Mouse (Mus musculus) spleen, postnatal 10 days (tissue): ENCODE measurements around the gene Krt33b.

Experiments
- DNase-seq, 2 experiments: peaks; one replicate each; pipeline ENCODE4 v3.0.0; 2021 to 2022; ENCODE audit warnings: low spot score in 2 of 2

Krt33b gene

GRCm38 (mm10) chr11:100029768-100030167, at the start of gene Krt33b:
TSS of gene Krt33b (minus strand) at chr11:100029868.
- no peak for DNase-seq

DNA sequence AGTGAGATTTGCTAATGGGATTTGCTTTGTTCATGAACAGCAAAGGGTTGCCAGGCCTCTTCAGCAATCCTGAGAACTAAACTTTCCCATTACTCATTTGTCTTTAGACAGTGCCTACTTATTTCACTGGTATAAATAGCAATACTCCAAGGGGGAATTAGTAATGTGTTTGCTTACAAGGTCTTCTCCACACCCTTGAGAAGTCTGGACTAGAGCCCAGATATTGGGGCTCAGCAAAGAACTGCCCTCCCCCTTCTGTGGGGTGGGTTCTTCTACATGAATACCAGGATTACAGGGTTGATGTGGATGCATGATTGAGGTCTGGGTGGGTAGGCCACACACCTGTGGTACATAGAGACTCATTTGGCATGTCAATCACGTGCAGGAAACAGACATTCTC, 44.2 kb upstream of the Krt33b start:
- DNase-seq, result no peak

- no peak for DNase-seq
These were observed 37.8 kb upstream of the Krt33b start for GRCm38 (mm10) chr11:100067293-100068036.

DNA sequence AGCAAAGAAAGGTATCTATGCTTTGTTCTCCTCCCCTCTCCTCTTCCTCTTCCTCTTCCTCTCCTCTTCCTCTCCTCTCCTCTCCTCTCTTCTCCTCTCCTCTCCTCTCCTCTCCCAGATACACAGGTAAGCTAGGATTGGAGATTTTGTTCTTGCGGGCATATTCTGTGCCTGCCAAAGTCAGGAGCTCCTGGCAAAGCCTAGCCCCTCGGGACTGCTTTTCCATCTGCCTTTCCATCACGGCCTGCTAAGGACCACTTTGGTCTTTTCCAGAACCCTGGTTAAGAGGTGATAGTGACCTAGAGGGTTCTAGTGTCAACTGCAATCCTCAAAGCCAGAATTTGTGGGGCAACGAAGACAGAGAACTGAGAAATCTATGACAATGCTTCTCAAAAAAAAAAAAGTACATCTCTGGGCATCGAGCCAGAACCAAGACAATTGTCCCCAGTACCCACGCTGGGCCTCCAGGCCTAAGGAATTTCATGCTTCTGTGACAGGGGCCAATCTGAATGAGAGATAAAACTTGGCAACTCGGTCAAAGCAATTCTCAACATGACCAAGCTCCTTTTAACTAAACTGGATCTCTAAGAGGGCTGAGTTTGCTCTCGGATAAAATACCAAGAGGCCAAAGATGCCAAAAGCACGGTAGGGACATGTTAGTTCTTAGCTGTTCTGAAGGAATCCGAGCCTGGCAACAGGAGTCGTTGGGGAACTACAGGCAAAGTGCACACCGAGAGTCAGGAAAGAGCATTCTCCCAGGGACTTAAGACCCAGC, 36.8 kb upstream of the Krt33b start:
- DNase-seq, result no peak

DNA sequence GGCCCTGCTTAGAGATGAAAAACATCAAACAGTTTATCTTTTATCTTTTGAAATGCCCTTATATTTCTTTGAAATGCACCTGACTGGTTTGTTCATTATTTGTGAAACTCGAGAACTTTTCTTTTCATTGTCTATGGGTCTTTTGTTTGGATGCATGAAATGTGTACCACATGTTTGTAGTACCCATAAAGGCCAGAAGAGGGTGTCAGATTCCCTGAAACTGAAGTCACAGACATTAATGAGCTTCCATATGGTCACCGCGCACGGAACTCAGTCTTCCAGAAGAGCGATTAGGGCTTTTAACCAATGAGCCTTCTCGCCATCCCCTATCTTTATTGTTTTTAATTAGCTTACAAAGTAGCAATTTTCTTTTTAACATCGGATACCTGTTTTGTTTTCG, 29.2 kb upstream of the Krt33b start:
- no peak for DNase-seq

DNA sequence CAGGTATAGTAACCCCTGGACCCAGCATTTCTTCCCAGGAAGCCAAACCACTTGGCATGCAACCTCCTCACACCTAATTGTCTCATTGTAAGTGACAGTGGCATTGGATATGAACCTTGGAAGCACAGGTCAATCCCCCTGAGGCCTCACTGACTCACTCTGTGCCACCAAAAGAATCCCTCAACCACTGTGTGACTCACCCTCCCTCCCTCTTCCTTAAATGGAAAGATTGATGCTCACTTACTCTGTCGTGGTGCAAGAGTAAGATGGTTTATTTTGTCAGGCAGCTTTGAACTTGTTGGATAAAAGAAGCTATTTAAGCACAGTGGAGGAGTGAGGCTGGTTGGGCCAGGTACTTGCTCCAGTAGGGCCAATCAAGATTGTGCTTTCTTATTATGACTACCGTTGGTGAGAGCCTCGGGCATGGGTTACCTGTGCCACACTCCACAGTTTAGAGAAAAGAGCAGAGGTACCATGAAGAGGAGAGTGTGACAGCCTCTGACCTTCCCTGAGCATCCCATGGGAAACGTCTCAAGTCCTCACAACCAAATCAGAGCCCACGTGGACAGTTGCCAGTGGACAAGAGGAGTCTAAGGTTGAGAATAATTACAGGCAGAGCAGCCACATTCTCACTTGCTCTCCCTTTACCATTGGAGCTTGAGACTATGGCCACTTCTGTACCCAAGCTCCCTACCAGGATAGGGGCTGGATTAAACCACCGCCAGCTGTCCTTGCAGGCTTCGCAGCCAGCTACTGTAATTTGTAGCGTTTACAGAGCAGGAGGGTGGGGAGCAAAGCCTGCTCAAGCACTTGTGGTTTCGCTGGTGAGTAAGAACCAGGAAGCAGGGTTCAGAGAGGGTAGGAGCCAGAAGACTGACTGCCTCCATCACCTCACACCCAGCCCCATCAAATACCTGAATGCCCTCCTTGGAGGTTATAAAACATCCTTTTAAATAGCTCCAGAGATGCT, 26.3 kb upstream of the Krt33b start:
- no peak for DNase-seq

DNA sequence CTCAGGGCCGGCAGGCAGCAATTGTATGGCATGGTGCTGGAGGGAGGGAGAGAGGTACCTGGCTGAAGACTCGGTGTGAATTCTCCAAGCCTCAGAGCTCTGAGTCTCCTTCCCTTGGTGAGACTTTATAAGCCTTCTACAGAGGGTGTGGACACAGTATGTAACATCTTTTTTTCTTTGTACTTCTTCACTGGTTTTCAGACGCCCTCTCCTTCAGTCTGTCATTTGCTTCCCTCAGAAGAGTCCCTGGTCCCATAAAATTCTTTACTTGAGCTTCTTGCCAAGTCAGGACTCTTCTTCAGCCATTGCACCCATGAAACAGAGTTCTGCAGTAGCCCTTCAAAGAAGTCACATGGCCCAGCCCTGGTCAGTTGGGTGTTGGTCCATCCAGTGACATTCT, 20.8 kb upstream of the Krt33b start, which contains the start of gene Krt31:
TSS of gene Krt31 (minus strand) at position 101 of the 400 bp plus-strand sequence.
- no peak for DNase-seq

DNA sequence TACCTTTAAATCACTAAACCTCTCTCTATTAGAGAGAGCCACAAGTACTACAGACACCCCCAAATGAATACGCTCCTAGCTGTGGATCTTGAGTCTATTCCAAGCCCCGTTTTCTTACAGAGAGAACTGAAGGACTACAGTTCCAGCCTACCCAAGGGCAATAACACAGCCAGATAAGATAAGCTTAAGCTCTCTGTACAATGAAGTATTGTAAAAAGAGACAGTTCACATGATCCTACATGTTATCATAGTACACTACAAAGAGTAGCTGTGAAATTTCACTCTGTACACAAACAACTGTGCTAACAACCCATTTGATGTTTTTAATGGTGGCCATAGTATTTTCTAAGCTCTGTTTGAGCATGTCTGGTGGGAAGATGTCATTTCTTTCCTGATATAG, 17.5 kb upstream of the Krt33b start:
- no peak for DNase-seq

GRCm38 (mm10) chr11:100046303-100046866, 16.7 kb upstream of the Krt33b start:
- no peak for DNase-seq

- no peak for DNase-seq
These were observed 11.8 kb upstream of the Krt33b start, which contains the start of gene Krt34 for GRCm38 (mm10) chr11:100041454-100041853. TSS of gene Krt34 (minus strand) at chr11:100041554.

- no peak for DNase-seq
These were observed 8.2 kb downstream of the Krt33b start for GRCm38 (mm10) chr11:100021438-100021837.

DNA sequence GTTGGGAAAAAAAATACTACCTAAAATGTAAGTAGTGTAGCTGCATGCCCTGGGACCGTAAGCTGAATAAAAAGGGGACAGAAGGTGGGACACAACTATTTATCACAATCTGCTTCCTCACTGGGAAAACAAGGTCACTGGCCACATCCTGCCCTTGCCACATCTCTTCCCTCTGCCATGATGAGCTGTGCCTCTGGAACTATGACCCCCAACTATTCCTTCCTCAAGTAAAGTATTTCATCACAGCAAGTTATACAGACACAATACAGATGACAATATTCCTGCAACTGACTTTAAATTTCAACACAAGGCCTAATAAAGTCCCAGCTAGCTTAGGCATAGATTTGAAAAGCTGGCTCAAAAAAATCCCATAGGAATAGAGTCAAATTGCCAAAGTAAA, 10.2 kb downstream of the Krt33b start:
- no peak for DNase-seq

DNA sequence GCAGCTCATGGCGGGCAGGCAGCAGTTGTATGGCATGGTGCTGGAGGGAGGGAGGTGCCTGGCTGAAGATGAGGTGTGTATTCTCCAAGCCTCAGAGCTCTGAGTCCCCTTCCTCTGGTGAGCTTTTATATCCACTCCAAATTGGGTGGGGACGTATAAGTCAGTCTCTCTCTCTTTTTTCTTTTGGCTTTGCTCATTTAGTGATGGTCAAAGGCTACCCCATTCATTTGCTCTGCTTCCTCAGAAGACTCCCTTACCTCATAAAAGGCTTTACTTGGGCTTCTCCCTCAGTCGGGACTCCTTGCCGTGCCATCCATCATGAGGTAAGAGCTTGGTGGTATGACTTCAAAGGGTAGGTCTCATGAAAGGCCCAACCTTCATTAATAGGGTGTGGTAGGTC, 13.6 kb downstream of the Krt33b start, which contains the start of gene Krt33a:
TSS of gene Krt33a (minus strand) at position 101 of the 400 bp plus-strand sequence.
- no peak for DNase-seq

- no peak for DNase-seq
These were observed 15.9 kb downstream of the Krt33b start for GRCm38 (mm10) chr11:100013691-100014171.

- no peak for DNase-seq
These were observed 19.0 kb downstream of the Krt33b start for GRCm38 (mm10) chr11:100010682-100011081.

DNA sequence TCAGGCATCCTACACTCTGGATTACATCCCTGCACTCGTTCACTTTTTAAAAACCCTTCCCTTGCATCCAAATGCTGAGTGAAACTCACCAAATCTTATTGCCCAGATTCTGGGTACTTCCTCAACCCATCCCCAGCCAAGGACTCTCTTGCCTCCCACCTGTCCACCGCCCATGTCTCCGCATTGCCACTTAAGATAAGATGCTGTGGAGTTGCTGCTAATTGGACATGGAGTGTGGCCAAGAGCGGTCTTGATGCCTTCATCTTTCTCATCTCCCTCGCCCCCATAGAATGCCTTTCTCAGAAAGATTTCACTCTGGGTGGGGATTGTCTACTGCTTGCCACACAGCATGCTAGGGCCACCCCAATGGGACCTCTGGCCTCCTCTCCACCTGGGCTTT, 21.3 kb downstream of the Krt33b start:
- no peak for DNase-seq

GRCm38 (mm10) chr11:100006624-100007023, 23.0 kb downstream of the Krt33b start:
- no peak for DNase-seq

GRCm38 (mm10) chr11:100005905-100006304, 23.8 kb downstream of the Krt33b start:
- no peak for DNase-seq

- DNase-seq, result peak in 1 of 2 experiments; percentile 29
These were observed 24.8 kb downstream of the Krt33b start for GRCm38 (mm10) chr11:100004846-100005245.

DNA sequence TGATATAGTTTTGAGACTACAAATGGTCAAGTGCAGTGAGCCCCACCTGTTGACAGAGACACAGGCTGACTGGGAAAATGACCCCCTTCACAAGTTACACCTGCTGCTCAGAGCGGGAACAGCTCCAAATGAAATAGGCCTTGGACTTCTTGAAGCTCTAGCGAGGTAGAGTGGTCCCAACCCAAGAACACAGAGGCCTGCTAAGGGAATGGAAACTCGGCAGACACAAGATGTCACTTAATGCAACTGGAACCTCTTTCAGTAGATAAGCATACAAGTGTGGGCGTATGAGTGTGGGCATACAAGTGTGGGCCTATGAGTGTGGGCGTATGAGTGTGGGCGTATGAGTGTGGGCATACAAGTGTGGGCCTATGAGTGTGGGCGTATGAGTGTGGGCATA, 30.6 kb downstream of the Krt33b start:
- no peak for DNase-seq

DNA sequence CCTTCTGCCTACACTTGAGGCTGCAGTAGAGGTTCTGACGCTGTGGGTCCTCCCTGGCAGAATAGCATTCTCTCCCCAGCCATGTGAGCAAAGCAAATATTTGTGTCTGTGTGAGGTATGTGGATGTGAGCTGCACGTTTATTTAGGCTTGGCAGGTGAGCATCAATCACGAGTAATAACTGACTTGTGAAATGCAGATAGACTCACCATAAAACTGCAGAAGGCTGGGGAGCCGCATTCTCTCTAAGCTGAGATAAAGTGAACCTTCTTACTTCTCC, 35.3 kb downstream of the Krt33b start:
- no peak for DNase-seq
